Mouse (Mus musculus) myocyte (in vitro differentiated cells): ENCODE data around the gene B3galnt1. TPM values are rescaled to one million over a fixed set of nuclear protein-coding genes. Genes with fewer than 3 reads are reported as not detected.

Experiments
- H3K27me3 ChIP-seq: one replicate; pipeline ENCODE4 v1.6.1; 2011; ENCODE audit not compliant: control insufficient read depth, insufficient read depth, insufficient read length
- H3K36me3 ChIP-seq: one replicate; pipeline ENCODE4 v1.6.1; 2011; ENCODE audit not compliant: control insufficient read depth, insufficient read depth
- H3K4me2 ChIP-seq: one replicate; pipeline ENCODE4 v1.6.1; 2011; ENCODE audit warnings: low read depth, control low read depth
- H3K4me3 ChIP-seq: one replicate; pipeline ENCODE4 v1.5.1; 2011; ENCODE audit warnings: mild to moderate bottlenecking, control low read depth, moderate library complexity
- H3K79me2 ChIP-seq: one replicate; pipeline ENCODE4 v1.6.1; 2011; ENCODE audit not compliant: control insufficient read depth, insufficient read depth
- H3ac ChIP-seq: one replicate; pipeline ENCODE4 v1.6.1; 2011; ENCODE audit not compliant: control insufficient read depth, insufficient read length
- CEBPB ChIP-seq: IDR thresholded peaks from 2 replicates; pipeline ENCODE4 v1.6.1; 2011; ENCODE audit warnings: mild to moderate bottlenecking, moderate library complexity; ENCODE audit not compliant: poor library complexity, insufficient read depth, severe bottlenecking
- E2F4 ChIP-seq: IDR thresholded peaks from one replicate; pipeline ENCODE4 v1.6.1; 2011; ENCODE audit warnings: mild to moderate bottlenecking, control low read depth, moderate library complexity; ENCODE audit not compliant: insufficient read depth
- MAX ChIP-seq: IDR thresholded peaks from one replicate; pipeline ENCODE4 v1.6.1; 2011; ENCODE audit warnings: low read depth, mild to moderate bottlenecking, control low read depth
- MYOD1 ChIP-seq, 3 experiments: IDR thresholded peaks; one replicate each; pipeline ENCODE4 v1.6.1; 2011; ENCODE audit warnings: control low read depth in 2 of 3, low read depth in 2 of 3, mild to moderate bottlenecking in 2 of 3, moderate library complexity in 1 of 3; ENCODE audit not compliant: insufficient read length in 2 of 3, control insufficient read depth in 1 of 3
- MYOG ChIP-seq, 3 experiments: IDR thresholded peaks; one replicate each; pipeline ENCODE4 v1.6.1; 2011; ENCODE audit warnings: control low read depth in 2 of 3, low read depth in 2 of 3, mild to moderate bottlenecking in 2 of 3; ENCODE audit not compliant: insufficient read length in 2 of 3, control insufficient read depth in 1 of 3, insufficient read depth in 1 of 3
- POLR2A ChIP-seq: IDR thresholded peaks from one replicate; pipeline ENCODE4 v1.6.1; 2011; ENCODE audit warnings: low read depth, mild to moderate bottlenecking, control low read depth, moderate library complexity; ENCODE audit not compliant: insufficient read length
- POLR2AphosphoS2 ChIP-seq: IDR thresholded peaks from one replicate; pipeline ENCODE4 v1.6.1; 2011; ENCODE audit warnings: low read depth, control low read depth; ENCODE audit not compliant: insufficient read length
- REST ChIP-seq: IDR thresholded peaks from one replicate; pipeline ENCODE4 v1.6.1; 2011; ENCODE audit warnings: mild to moderate bottlenecking, control low read depth, moderate library complexity; ENCODE audit not compliant: insufficient read depth, insufficient read length
- SRF ChIP-seq: IDR thresholded peaks from one replicate; pipeline ENCODE4 v1.6.1; 2011; ENCODE audit warnings: low read depth; ENCODE audit not compliant: control insufficient read depth, insufficient read length
- TCF12 ChIP-seq: IDR thresholded peaks from one replicate; pipeline ENCODE4 v1.6.1; 2011; ENCODE audit warnings: mild to moderate bottlenecking, control low read depth; ENCODE audit not compliant: poor library complexity, insufficient read depth, severe bottlenecking
- TCF3 ChIP-seq: IDR thresholded peaks from one replicate; pipeline ENCODE4 v1.6.1; 2011; ENCODE audit warnings: low read depth, control low read depth; ENCODE audit not compliant: insufficient read length
- USF1 ChIP-seq: IDR thresholded peaks from one replicate; pipeline ENCODE4 v1.6.1; 2011; ENCODE audit warnings: low read depth, mild to moderate bottlenecking, control low read depth, moderate library complexity
- polyA plus RNA-seq: library from polyadenylated mRNA; unstranded; fragments of >200 nt; fragmentation: generic; extraction: Trizol; gene quantifications from one replicate; pipeline ENCODE4 v1.2.1, GENCODE M21; 2012; ENCODE audit warnings: missing spikeins

The B3galnt1 gene
- 1.6 TPM for polyA plus RNA-seq

- H3K79me2 ChIP-seq: no peaks in the 10 kb centered on the region
- no peaks in the 10 kb centered on the region for H3K36me3 ChIP-seq
- no peak within 1 kb of the TSS for H3ac ChIP-seq
- peak within 1 kb of the TSS; percentile 12 for H3K4me3 ChIP-seq
- peak within 1 kb of the TSS; percentile 73 for H3K4me2 ChIP-seq
- no peaks in the 10 kb centered on the region for H3K27me3 ChIP-seq
- no peak for TF ChIP-seq CEBPB
- TF ChIP-seq MYOG (IDR thresholded peaks at IDR 0.05; ENCODE audit: control insufficient read depth in 1 of 3, insufficient read depth in 1 of 3, insufficient read length in 2 of 3, low read depth in 2 of 3): peak in 1 of 3 experiments; percentile 8
- no peak for TF ChIP-seq E2F4
- no peak for TF ChIP-seq REST
- TF ChIP-seq TCF3: no peak
- no peak for TF ChIP-seq USF1
- no peak for TF ChIP-seq TCF12
- TF ChIP-seq SRF: no peak
- peak in 1 of 3 experiments; percentile 17 for TF ChIP-seq MYOD1 (IDR thresholded peaks at IDR 0.05; ENCODE audit: control insufficient read depth in 1 of 3, insufficient read length in 2 of 3, low read depth in 2 of 3)
- TF ChIP-seq POLR2AphosphoS2: no peak
- TF ChIP-seq POLR2A: peak; percentile 34
- TF ChIP-seq MAX: no peak
Measured at GRCm38 (mm10) chr3:69598261-69599165, at the start of gene B3galnt1. B3galnt1 (minus strand) TSS chr3:69598960.

GRCm38 (mm10) chr3:69634521-69634920, 35.8 kb upstream of the B3galnt1 start:
- Histone ChIP-seq H3K4me2 (no peak overlapping the region), H3K79me2 (no peaks in the 10 kb centered on the region)
- TF ChIP-seq POLR2AphosphoS2 (no peak), SRF (no peak), MAX (no peak), E2F4 (no peak), TCF12 (no peak), MYOD1 (IDR thresholded peaks at IDR 0.05; ENCODE audit: control insufficient read depth in 1 of 3, insufficient read length in 2 of 3, low read depth in 2 of 3) (no peak), MYOG (IDR thresholded peaks at IDR 0.05; ENCODE audit: control insufficient read depth in 1 of 3, insufficient read depth in 1 of 3, insufficient read length in 2 of 3, low read depth in 2 of 3) (no peak), USF1 (no peak), TCF3 (no peak), POLR2A (no peak), REST (no peak), CEBPB (no peak)

GRCm38 (mm10) chr3:69633706-69634420, 35.1 kb upstream of the B3galnt1 start:
- Histone ChIP-seq H3K4me3 (no peak overlapping the region), H3K4me2 (no peak overlapping the region), H3K79me2 (no peaks in the 10 kb centered on the region), H3ac (no peak overlapping the region), H3K27me3 (no peaks in the 10 kb centered on the region), H3K36me3 (no peaks in the 10 kb centered on the region)
- TF ChIP-seq POLR2AphosphoS2: no peak
- no peak for TF ChIP-seq CEBPB
- TF ChIP-seq E2F4: no peak
- TF ChIP-seq POLR2A: no peak
- no peak for TF ChIP-seq TCF12
- TF ChIP-seq USF1: no peak
- TF ChIP-seq MAX: no peak
- no peak for TF ChIP-seq MYOG (IDR thresholded peaks at IDR 0.05; ENCODE audit: control insufficient read depth in 1 of 3, insufficient read depth in 1 of 3, insufficient read length in 2 of 3, low read depth in 2 of 3)

More at GRCm38 (mm10) chr3:69634521-69634920, 35.8 kb upstream of the B3galnt1 start:
- Histone ChIP-seq H3ac (no peak overlapping the region), H3K36me3 (no peaks in the 10 kb centered on the region), H3K4me3 (no peak overlapping the region), H3K27me3 (no peaks in the 10 kb centered on the region)

- Histone ChIP-seq H3ac (no peak overlapping the region), H3K79me2 (no peaks in the 10 kb centered on the region), H3K27me3 (no peaks in the 10 kb centered on the region), H3K36me3 (no peaks in the 10 kb centered on the region), H3K4me2 (no peak overlapping the region), H3K4me3 (no peak overlapping the region)
- TF ChIP-seq POLR2A: no peak
- no peak for TF ChIP-seq TCF3
- TF ChIP-seq USF1: no peak
- no peak for TF ChIP-seq REST
- no peak for TF ChIP-seq TCF12
Measured at GRCm38 (mm10) chr3:69626963-69627590, 28.3 kb upstream of the B3galnt1 start.
